Mouse (Mus musculus): ENCODE measurements around the gene Rsc1a1. TPM values are rescaled to one million over a fixed set of nuclear protein-coding genes. Genes with fewer than 3 reads are reported as not detected.
A peak's percentile ranks its signal among the peaks of the same experiment; 100 is the strongest.

Rsc1a1 gene
- 8.9 and 13.9 TPM in 2 replicates for total RNA-seq (2017)

DNA sequence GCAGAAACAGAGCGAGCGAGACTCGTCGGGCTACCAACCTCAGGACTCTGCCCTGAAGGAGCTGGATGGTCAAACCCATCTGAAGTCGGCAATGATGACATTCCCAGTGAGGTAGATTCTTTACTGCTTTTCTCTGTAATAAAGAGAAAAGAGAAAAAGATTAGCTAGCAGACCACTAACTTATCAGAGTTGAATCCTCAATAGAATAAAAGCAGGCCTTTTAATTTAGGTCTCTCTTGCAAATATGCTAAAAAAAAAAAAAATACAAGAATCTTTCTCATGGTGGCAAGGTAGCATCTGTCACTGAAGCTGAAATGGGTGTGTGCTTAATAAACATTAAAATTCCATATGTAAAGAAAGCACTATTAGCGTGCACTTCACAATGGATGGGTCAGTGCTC, at the start of gene Rsc1a1:
Gene Rsc1a1, minus strand, starts transcription at position 101 of the 400 bp plus-strand sequence.
- ATAC-seq (replicated peaks; ENCODE audit: low read depth, poor library complexity, severe bottlenecking) = no peak

DNA sequence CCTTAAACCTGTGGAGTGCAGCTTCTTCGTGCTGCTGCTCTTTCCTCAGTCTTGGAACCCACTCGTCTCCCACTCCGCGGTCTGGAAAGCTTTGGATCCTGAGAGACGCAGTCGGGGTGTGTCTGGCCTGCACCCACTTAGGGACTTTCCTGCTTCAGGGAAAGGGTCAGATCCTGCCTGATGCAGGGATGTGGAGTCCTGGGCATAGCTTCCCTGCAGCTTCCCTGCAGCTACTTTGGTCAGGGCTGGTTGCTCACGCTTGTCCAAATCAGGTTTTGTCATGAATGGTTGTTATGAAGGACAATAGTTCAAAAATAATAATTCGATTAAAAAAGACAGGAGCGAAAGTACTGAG, 49.8 kb upstream of the Rsc1a1 start:
- ATAC-seq (replicated peaks; ENCODE audit: low read depth, poor library complexity, severe bottlenecking) = no peak

GRCm38 (mm10) chr4:141734446-141735205, 49.2 kb upstream of the Rsc1a1 start:
- ATAC-seq (replicated peaks; ENCODE audit: low read depth, poor library complexity, severe bottlenecking) = peak; percentile 99

DNA sequence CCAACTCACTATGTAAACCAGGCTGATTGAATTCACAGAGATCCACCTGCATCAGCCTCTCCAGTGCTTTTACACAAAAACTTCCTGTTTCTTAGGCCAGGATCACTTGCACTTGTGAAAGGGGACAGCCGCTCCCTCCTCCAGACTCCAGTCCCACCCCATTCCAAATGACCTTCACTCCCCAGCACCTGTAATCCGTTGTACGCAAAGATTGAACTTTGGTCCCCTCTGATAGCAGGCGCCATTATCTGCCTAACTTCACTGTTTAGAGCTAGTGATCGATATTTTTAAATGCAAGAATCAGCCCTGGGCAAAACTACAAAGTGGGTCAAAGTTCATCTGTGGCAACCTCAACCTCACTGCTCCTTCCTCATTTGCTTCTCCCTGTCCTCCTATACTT, 46.4 kb upstream of the Rsc1a1 start:
- no peak for ATAC-seq (replicated peaks; ENCODE audit: low read depth, poor library complexity, severe bottlenecking)

- no peak for ATAC-seq (replicated peaks; ENCODE audit: low read depth, poor library complexity, severe bottlenecking)
Measured at GRCm38 (mm10) chr4:141730401-141730800, 45.0 kb upstream of the Rsc1a1 start.

- ATAC-seq (replicated peaks; ENCODE audit: low read depth, poor library complexity, severe bottlenecking) = no peak
Measured at GRCm38 (mm10) chr4:141729266-141729665, 43.9 kb upstream of the Rsc1a1 start.

- no peak for ATAC-seq (replicated peaks; ENCODE audit: low read depth, poor library complexity, severe bottlenecking)
Measured at GRCm38 (mm10) chr4:141725738-141726137, 40.3 kb upstream of the Rsc1a1 start.

GRCm38 (mm10) chr4:141725277-141725676, 39.9 kb upstream of the Rsc1a1 start:
- ATAC-seq (replicated peaks; ENCODE audit: low read depth, poor library complexity, severe bottlenecking) = no peak

DNA sequence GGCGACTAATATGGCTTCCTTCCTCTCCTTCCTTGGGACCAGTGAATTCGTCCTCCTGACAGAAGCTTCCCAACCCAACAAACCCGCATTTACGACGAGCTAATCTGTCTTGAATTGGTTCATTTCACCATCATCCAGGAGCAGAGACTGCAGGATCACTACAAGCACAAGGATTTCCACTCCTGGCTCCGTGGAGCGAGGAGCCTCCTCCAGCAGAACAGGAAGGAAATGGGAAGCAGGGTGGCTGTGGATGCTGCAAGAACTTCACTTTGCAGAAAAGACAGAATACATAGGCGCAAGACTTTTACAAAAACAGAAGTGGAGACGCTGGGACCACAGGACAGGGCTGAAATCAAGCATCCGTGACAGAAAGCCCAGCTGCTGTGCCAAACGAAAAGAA, 39.2 kb upstream of the Rsc1a1 start:
- ATAC-seq (replicated peaks; ENCODE audit: low read depth, poor library complexity, severe bottlenecking) = no peak

GRCm38 (mm10) chr4:141723673-141724068, 38.3 kb upstream of the Rsc1a1 start:
- no peak for ATAC-seq (replicated peaks; ENCODE audit: low read depth, poor library complexity, severe bottlenecking)

- peak; percentile 73 for ATAC-seq (replicated peaks; ENCODE audit: low read depth, poor library complexity, severe bottlenecking)
Measured at GRCm38 (mm10) chr4:141722731-141723672, 37.6 kb upstream of the Rsc1a1 start, which contains the start of gene Ddi2. Ddi2 (minus strand) TSS chr4:141723419.

DNA sequence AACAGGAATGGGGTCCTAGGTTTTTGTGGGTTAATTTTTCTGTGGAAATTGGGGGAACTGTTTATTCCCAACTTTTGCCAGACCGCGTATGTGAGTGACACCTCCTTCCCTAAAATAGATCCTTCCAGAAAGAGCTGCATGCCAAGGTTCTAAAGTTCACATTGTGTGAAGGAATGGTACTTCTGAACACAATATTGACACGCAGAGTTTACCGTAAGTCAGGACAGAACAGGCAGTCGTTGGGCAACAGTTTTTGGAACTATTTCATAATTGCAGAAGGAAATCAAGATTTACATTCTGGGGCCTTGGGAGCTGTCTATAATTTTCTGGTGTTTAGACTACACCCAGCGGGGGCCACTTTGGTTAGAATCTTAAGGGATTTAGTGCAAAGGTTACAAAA, 36.6 kb upstream of the Rsc1a1 start:
- no peak for ATAC-seq (replicated peaks; ENCODE audit: low read depth, poor library complexity, severe bottlenecking)

- peak; percentile 43; the same call in 1 of the 2 replicates for ATAC-seq (replicated peaks; ENCODE audit: low read depth, poor library complexity, severe bottlenecking)
Measured at GRCm38 (mm10) chr4:141720761-141721523, 35.5 kb upstream of the Rsc1a1 start.

DNA sequence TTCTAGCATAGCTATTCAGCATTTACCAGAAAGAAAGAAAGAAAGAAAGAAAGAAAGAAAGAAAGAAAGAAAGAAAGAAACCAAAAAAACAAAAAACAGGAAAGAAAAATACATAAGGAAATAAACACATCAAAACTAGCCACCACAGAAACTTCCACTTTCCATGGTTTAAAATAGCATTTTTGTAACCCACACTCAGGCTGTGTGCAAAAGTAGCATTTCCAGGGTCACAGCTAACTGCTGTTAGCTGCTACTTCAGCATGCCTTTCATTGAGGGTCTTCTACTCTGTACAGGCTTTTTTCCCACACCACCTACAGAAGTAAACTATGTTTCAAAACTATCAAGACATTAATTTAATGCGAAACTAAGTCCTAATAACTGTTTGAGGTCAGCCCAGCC, 33.9 kb upstream of the Rsc1a1 start:
- no peak for ATAC-seq (replicated peaks; ENCODE audit: low read depth, poor library complexity, severe bottlenecking)

DNA sequence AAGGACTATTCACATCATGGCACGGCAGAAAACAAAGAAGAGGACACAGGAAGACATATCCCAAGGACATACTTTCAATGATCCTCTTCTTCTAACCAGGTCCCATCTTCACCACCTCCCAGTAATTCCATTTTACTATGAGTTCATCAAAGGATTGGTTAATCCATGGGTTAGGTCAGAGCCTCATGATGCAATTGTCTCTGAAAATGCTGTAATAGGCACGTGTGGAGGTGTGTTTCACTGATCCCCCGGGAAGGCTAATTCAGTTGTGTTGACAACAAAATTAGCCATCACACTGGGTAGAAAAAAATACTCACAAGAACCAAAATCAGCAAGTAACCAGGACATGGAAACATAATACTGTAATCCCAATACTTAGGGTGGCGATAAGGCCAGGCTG, 32.2 kb upstream of the Rsc1a1 start:
- ATAC-seq (replicated peaks; ENCODE audit: low read depth, poor library complexity, severe bottlenecking) = no peak

DNA sequence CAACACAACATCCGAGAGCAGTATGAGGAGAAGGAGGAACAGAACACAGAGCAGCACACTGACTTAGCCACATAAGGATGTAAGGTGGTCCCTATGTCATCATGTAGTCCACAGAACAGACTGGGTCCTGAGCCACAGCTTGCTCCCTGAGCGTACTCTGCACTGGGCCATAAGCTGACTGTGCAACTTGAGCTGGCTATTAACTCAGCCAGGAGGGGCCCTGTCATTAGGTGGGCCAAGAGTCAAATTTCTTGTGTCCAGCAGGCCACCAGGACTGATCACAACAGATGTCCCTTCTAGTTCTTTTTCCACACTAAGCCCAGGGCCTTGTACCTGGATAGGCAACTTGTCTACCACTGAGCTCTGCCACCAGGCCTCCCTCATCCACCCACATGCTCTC, 29.6 kb upstream of the Rsc1a1 start:
- ATAC-seq (replicated peaks; ENCODE audit: low read depth, poor library complexity, severe bottlenecking) = no peak

- ATAC-seq (replicated peaks; ENCODE audit: low read depth, poor library complexity, severe bottlenecking) = peak; percentile 92
Measured at GRCm38 (mm10) chr4:141713598-141714142, 28.3 kb upstream of the Rsc1a1 start.

DNA sequence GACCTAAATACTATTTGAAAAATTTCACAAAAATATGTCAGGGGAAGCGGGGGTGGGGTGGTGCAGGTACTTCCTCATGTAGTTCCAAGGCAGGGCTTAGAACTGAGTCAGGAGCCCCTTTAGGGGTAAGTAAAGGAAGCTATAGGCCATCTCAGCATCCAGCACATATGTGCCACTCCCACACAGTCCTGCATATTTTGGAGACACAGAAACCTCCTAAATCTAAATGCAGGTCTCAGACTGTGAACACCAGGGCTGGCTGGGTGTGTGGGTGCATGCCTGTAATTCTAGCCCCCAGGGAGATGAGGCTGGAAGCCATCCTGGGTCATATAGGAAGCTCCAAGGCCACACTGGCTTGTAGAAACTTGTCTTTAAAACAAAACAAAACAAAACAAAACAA, 25.9 kb upstream of the Rsc1a1 start:
- ATAC-seq (replicated peaks; ENCODE audit: low read depth, poor library complexity, severe bottlenecking) = no peak

- no peak for ATAC-seq (replicated peaks; ENCODE audit: low read depth, poor library complexity, severe bottlenecking)
Measured at GRCm38 (mm10) chr4:141708971-141709370, 23.6 kb upstream of the Rsc1a1 start.

DNA sequence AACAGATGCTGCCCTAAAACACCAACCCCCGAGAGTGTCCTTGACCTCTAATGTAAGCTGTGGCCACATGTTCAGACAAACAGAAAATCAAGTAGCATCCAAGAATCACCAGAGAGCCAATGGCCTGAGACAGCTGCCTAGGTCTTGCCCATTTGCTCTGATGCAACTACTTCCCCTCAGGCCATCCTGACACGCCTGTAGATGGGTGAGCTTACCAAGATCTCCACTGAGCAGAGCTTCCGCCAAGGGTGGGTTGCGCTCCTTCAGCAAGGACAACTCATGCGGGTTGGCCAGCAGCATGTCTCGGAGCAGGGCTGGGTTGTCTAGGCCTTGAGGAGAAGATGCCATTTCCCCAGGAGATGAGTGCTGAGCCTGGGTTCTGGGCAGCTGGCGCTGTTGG, 22.6 kb upstream of the Rsc1a1 start:
- ATAC-seq (replicated peaks; ENCODE audit: low read depth, poor library complexity, severe bottlenecking) = no peak

Data from common myeloid progenitor, adult 5-6 weeks (primary cell).